Mouse (Mus musculus): ENCODE results near the gene Oas1h.
"Not testable (repeated sequence)": the region's sequence is repeated elsewhere in the genome, so short reads cannot be mapped to it uniquely, and the experiment has no call there.

Gene Oas1h

GRCm38 (mm10) chr5:120887413-120887812 lies 26.2 kb downstream of the Oas1h start, which contains the start of gene Oas1g:
Oas1g (minus strand) TSS chr5:120887613.
- peak; percentile 13 for DNase-seq (ENCODE audit: low spot score)

- DNase-seq (ENCODE audit: low spot score) = no peak
Observed at GRCm38 (mm10) chr5:120887831-120888230, 26.6 kb downstream of the Oas1h start.

- not testable (repeated sequence) for DNase-seq (ENCODE audit: low spot score)
Observed at GRCm38 (mm10) chr5:120888294-120888815, 27.1 kb downstream of the Oas1h start.

- DNase-seq (ENCODE audit: low spot score) = no peak
Observed at GRCm38 (mm10) chr5:120890026-120890425, 28.8 kb downstream of the Oas1h start.

- DNase-seq (ENCODE audit: low spot score) = no peak
Observed at GRCm38 (mm10) chr5:120890991-120891390, 29.8 kb downstream of the Oas1h start.

- not testable (repeated sequence) for DNase-seq (ENCODE audit: low spot score)
Observed at GRCm38 (mm10) chr5:120891566-120892242, 30.5 kb downstream of the Oas1h start.

GRCm38 (mm10) chr5:120892243-120892660 lies 31.0 kb downstream of the Oas1h start:
- DNase-seq (ENCODE audit: low spot score) = no peak

GRCm38 (mm10) chr5:120893866-120894265 lies 32.6 kb downstream of the Oas1h start:
- DNase-seq (ENCODE audit: low spot score) = not testable (repeated sequence)

GRCm38 (mm10) chr5:120894692-120895091 lies 33.5 kb downstream of the Oas1h start:
- not testable (repeated sequence) for DNase-seq (ENCODE audit: low spot score)

- DNase-seq (ENCODE audit: low spot score) = no peak
Observed at GRCm38 (mm10) chr5:120895231-120895900, 34.1 kb downstream of the Oas1h start.

GRCm38 (mm10) chr5:120898307-120898706 lies 37.1 kb downstream of the Oas1h start:
- no peak for DNase-seq (ENCODE audit: low spot score)

GRCm38 (mm10) chr5:120898726-120899125 lies 37.5 kb downstream of the Oas1h start:
- no peak for DNase-seq (ENCODE audit: low spot score)

GRCm38 (mm10) chr5:120900666-120901065 lies 39.4 kb downstream of the Oas1h start:
- no peak for DNase-seq (ENCODE audit: low spot score)

- no peak for DNase-seq (ENCODE audit: low spot score)
Observed at GRCm38 (mm10) chr5:120902056-120902455, 40.8 kb downstream of the Oas1h start.

GRCm38 (mm10) chr5:120906791-120907733 lies 45.8 kb downstream of the Oas1h start, which contains the start of gene Oas1a:
Oas1a (minus strand) TSS chr5:120907521.
- not testable (repeated sequence) for DNase-seq (ENCODE audit: low spot score)

GRCm38 (mm10) chr5:120908196-120908920 lies 47.1 kb downstream of the Oas1h start:
- no peak for DNase-seq (ENCODE audit: low spot score)

GRCm38 (mm10) chr5:120914204-120914603 lies 53.0 kb downstream of the Oas1h start, which contains the start of gene Oas1d:
Oas1d (plus strand) TSS chr5:120914536.
- DNase-seq (ENCODE audit: low spot score) = not testable (repeated sequence)

- not testable (repeated sequence) for DNase-seq (ENCODE audit: low spot score)
Observed at GRCm38 (mm10) chr5:120919156-120919935, 58.1 kb downstream of the Oas1h start.

GRCm38 (mm10) chr5:120920296-120920695 lies 59.1 kb downstream of the Oas1h start:
- DNase-seq (ENCODE audit: low spot score) = no peak

Data from lung, postnatal 25 days (tissue).